Mouse (Mus musculus): ENCODE results near the gene Vma21-ps. TPM values are rescaled to one million over a fixed set of nuclear protein-coding genes. Genes with fewer than 3 reads are reported as not detected.

Vma21-ps gene
- not detected for total RNA-seq (2023)

DNA sequence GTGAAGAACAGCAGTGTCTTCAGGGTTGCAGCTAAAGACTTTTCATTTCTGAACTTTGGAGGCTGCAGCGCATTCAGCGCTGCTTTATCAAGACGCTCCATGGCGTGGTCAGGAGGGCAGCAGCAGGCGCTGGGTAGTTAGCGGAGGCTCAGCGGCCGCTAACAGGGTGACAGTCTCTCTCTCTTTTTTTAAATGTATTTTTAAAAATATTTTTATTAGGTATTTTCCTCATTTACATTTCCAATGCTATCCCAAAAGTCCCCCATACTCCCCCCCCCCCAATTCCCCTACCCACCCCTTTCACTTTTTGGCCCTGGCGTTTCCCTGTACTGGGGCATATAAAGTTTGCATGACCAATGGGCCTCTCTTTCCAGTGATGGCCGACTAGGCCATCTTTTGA, at the start of gene Vma21-ps:
Vma21-ps (minus strand) TSS at position 101 of the 400 bp plus-strand sequence.

Other genes with a start within 250 kb of the Vma21-ps start
- gene Smc2, start 58.0 kb downstream of the Vma21-ps start, total RNA-seq (2023): 10 to 100 TPM; 45.7 to 49.1 TPM
- not detected for gene Toporsl, start 99.0 kb upstream of the Vma21-ps start, total RNA-seq (2023)